Mouse (Mus musculus): Measurements from ENCODE around the gene Jtb. TPM values are rescaled to one million over a fixed set of nuclear protein-coding genes. Genes with fewer than 3 reads are reported as not detected.

The Jtb gene
- polyA plus RNA-seq, 1 experiment: 91.7 TPM

DNA sequence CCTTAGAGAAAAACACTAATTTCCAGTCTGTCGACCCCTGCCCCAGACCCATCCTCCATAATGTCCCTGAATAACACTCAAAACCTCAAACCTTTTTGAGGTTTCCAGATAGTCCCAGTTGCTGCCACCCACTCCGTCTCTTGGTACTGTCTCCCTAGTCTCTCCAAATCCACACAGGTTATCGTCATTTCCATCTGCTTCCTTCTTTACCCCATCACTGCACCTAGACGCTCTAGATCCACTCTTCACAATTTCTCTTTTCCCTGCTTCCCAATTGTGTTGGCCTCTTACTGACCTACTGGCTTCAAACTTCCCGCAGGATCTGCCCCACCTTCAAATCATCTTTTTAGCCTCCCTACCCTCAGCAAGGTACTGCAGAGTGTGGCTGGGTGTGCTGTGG is 10.3 kb upstream of the Jtb start:
- H3K27ac ChIP-seq (ENCODE audit: control insufficient read depth, insufficient read depth, low read length): no peak overlapping the region
- H3K4me3 ChIP-seq (ENCODE audit: control insufficient read depth, insufficient read depth, low read length): no peak overlapping the region
- WGBS: 43% methylated on average over 5 of the region's 5 CpGs
- no peak for TF ChIP-seq POLR2A (IDR thresholded peaks at IDR 0.05; ENCODE audit: control insufficient read depth, extremely low read depth, insufficient read depth, low read length, poor library complexity)
- H3K4me1 ChIP-seq (replicated peaks; ENCODE audit: control insufficient read depth, insufficient read depth, low read length): peaks cover 4% of the 10 kb centered on the region
- H3K27me3 ChIP-seq (ENCODE audit: control insufficient read depth, insufficient read depth, low read length): no peaks in the 10 kb centered on the region
- no peak for DNase-seq
- H3K36me3 ChIP-seq (ENCODE audit: control insufficient read depth, insufficient read depth, low read length): no peaks in the 10 kb centered on the region

- no peaks in the 10 kb centered on the region for H3K27me3 ChIP-seq (ENCODE audit: control insufficient read depth, insufficient read depth, low read length)
- no peaks in the 10 kb centered on the region for H3K36me3 ChIP-seq (ENCODE audit: control insufficient read depth, insufficient read depth, low read length)
- H3K4me3 ChIP-seq (ENCODE audit: control insufficient read depth, insufficient read depth, low read length): no peak overlapping the region
- H3K27ac ChIP-seq (ENCODE audit: control insufficient read depth, insufficient read depth, low read length): no peak overlapping the region
- DNase-seq: no peak
- TF ChIP-seq CTCF (IDR thresholded peaks at IDR 0.05; ENCODE audit: borderline replicate concordance, control insufficient read depth, extremely low read depth, insufficient read depth, low read length, poor library complexity): no peak
- no peak for TF ChIP-seq POLR2A (IDR thresholded peaks at IDR 0.05; ENCODE audit: control insufficient read depth, extremely low read depth, insufficient read depth, low read length, poor library complexity)
- WGBS: 89% methylated on average over 4 of the region's 4 CpGs
- peaks cover 4% of the 10 kb centered on the region for H3K4me1 ChIP-seq (replicated peaks; ENCODE audit: control insufficient read depth, insufficient read depth, low read length)
Observed at GRCm38 (mm10) chr3:90222455-90222854, 8.9 kb upstream of the Jtb start.

- no peak for TF ChIP-seq CTCF (IDR thresholded peaks at IDR 0.05; ENCODE audit: borderline replicate concordance, control insufficient read depth, extremely low read depth, insufficient read depth, low read length, poor library complexity)
- peaks cover 4% of the 10 kb centered on the region for H3K4me1 ChIP-seq (replicated peaks; ENCODE audit: control insufficient read depth, insufficient read depth, low read length)
- WGBS: 72% methylated on average over 3 of the region's 3 CpGs
- H3K27ac ChIP-seq (ENCODE audit: control insufficient read depth, insufficient read depth, low read length): no peak overlapping the region
- no peaks in the 10 kb centered on the region for H3K36me3 ChIP-seq (ENCODE audit: control insufficient read depth, insufficient read depth, low read length)
- H3K4me3 ChIP-seq (ENCODE audit: control insufficient read depth, insufficient read depth, low read length): no peak overlapping the region
- H3K27me3 ChIP-seq (ENCODE audit: control insufficient read depth, insufficient read depth, low read length): no peaks in the 10 kb centered on the region
- no peak for DNase-seq
Observed at GRCm38 (mm10) chr3:90222941-90223340, 8.5 kb upstream of the Jtb start.

GRCm38 (mm10) chr3:90224331-90224730 is 7.1 kb upstream of the Jtb start:
- H3K4me1 ChIP-seq (replicated peaks; ENCODE audit: control insufficient read depth, insufficient read depth, low read length): peaks cover 4% of the 10 kb centered on the region
- 92% methylated on average over 10 of the region's 10 CpGs for WGBS
- H3K36me3 ChIP-seq (ENCODE audit: control insufficient read depth, insufficient read depth, low read length): no peaks in the 10 kb centered on the region
- H3K4me3 ChIP-seq (ENCODE audit: control insufficient read depth, insufficient read depth, low read length): no peak overlapping the region
- DNase-seq: no peak
- TF ChIP-seq POLR2A (IDR thresholded peaks at IDR 0.05; ENCODE audit: control insufficient read depth, extremely low read depth, insufficient read depth, low read length, poor library complexity): no peak
- no peak for TF ChIP-seq CTCF (IDR thresholded peaks at IDR 0.05; ENCODE audit: borderline replicate concordance, control insufficient read depth, extremely low read depth, insufficient read depth, low read length, poor library complexity)
- H3K27ac ChIP-seq (ENCODE audit: control insufficient read depth, insufficient read depth, low read length): no peak overlapping the region
- H3K27me3 ChIP-seq (ENCODE audit: control insufficient read depth, insufficient read depth, low read length): no peaks in the 10 kb centered on the region

- H3K27ac ChIP-seq (ENCODE audit: control insufficient read depth, insufficient read depth, low read length): no peak overlapping the region
Observed at GRCm38 (mm10) chr3:90231075-90231474, 322 bp upstream of the Jtb start.

GRCm38 (mm10) chr3:90241251-90241650 is 9.9 kb downstream of the Jtb start:
- no peaks in the 10 kb centered on the region for H3K4me1 ChIP-seq (replicated peaks; ENCODE audit: control insufficient read depth, insufficient read depth, low read length)
- H3K27ac ChIP-seq (ENCODE audit: control insufficient read depth, insufficient read depth, low read length): no peak overlapping the region
- DNase-seq: no peak
- H3K27me3 ChIP-seq (ENCODE audit: control insufficient read depth, insufficient read depth, low read length): no peaks in the 10 kb centered on the region
- no peak overlapping the region for H3K4me3 ChIP-seq (ENCODE audit: control insufficient read depth, insufficient read depth, low read length)
- H3K36me3 ChIP-seq (ENCODE audit: control insufficient read depth, insufficient read depth, low read length): no peaks in the 10 kb centered on the region
- TF ChIP-seq CTCF (IDR thresholded peaks at IDR 0.05; ENCODE audit: borderline replicate concordance, control insufficient read depth, extremely low read depth, insufficient read depth, low read length, poor library complexity): no peak
- no peak for TF ChIP-seq POLR2A (IDR thresholded peaks at IDR 0.05; ENCODE audit: control insufficient read depth, extremely low read depth, insufficient read depth, low read length, poor library complexity)
- 97% methylated on average over 2 of the region's 2 CpGs for WGBS

More at GRCm38 (mm10) chr3:90231075-90231474, 322 bp upstream of the Jtb start:
- H3K4me1 ChIP-seq (replicated peaks; ENCODE audit: control insufficient read depth, insufficient read depth, low read length): peaks cover 8% of the 10 kb centered on the region; the same call in 1 of the 2 replicates
- H3K4me3 ChIP-seq (ENCODE audit: control insufficient read depth, insufficient read depth, low read length): peak overlapping the region; percentile 35
- peaks cover 13% of the 10 kb centered on the region for H3K36me3 ChIP-seq (ENCODE audit: control insufficient read depth, insufficient read depth, low read length)
- DNase-seq: peak; percentile 19
- TF ChIP-seq POLR2A (IDR thresholded peaks at IDR 0.05; ENCODE audit: control insufficient read depth, extremely low read depth, insufficient read depth, low read length, poor library complexity): no peak
- no peak for TF ChIP-seq CTCF (IDR thresholded peaks at IDR 0.05; ENCODE audit: borderline replicate concordance, control insufficient read depth, extremely low read depth, insufficient read depth, low read length, poor library complexity)
- no peaks in the 10 kb centered on the region for H3K27me3 ChIP-seq (ENCODE audit: control insufficient read depth, insufficient read depth, low read length)
- 15% methylated on average over 8 of the region's 8 CpGs for WGBS

- H3K36me3 ChIP-seq (ENCODE audit: control insufficient read depth, insufficient read depth, low read length): no peaks in the 10 kb centered on the region
- H3K4me1 ChIP-seq (replicated peaks; ENCODE audit: control insufficient read depth, insufficient read depth, low read length): peaks cover 3% of the 10 kb centered on the region
- H3K27me3 ChIP-seq (ENCODE audit: control insufficient read depth, insufficient read depth, low read length): no peaks in the 10 kb centered on the region
- no peak overlapping the region for H3K27ac ChIP-seq (ENCODE audit: control insufficient read depth, insufficient read depth, low read length)
- no peak overlapping the region for H3K4me3 ChIP-seq (ENCODE audit: control insufficient read depth, insufficient read depth, low read length)
- 78% methylated on average over 10 of the region's 10 CpGs for WGBS
- DNase-seq: no peak
- TF ChIP-seq POLR2A (IDR thresholded peaks at IDR 0.05; ENCODE audit: control insufficient read depth, extremely low read depth, insufficient read depth, low read length, poor library complexity): no peak
- no peak for TF ChIP-seq CTCF (IDR thresholded peaks at IDR 0.05; ENCODE audit: borderline replicate concordance, control insufficient read depth, extremely low read depth, insufficient read depth, low read length, poor library complexity)
Observed at GRCm38 (mm10) chr3:90241669-90242358, 10.4 kb downstream of the Jtb start.
